19 mouse cellular contexts compared by ENCODE assay signal in genomic region chr9:14203307-14203695, GRCm38 (mm10).
DNase-seq lines count a peak whose midpoint lies in the region; ATAC-seq lines count a peak whose summit lies in the region.
"Had no signal": no experiment of that assay in that cellular context is flagged by ENCODE, and none has a peak within 500 bp of the region (broad histone marks: within the 10 kb centered on the region; RNA-seq: fewer than 3 reads in every experiment).

No protein-coding gene starts in this region.

- H3K27me3 ChIP-seq in hindbrain, embryonic 15.5 days, result no peaks in the 10 kb centered on the region
- H3K27me3 ChIP-seq in hindbrain, embryonic 12.5 days, result no peaks in the 10 kb centered on the region
- H3K27me3 ChIP-seq in kidney, embryonic 16.5 days (ENCODE audit: insufficient read depth, low read length), result no peaks in the 10 kb centered on the region
- H3K27me3 ChIP-seq in limb, embryonic 13.5 days, result no peaks in the 10 kb centered on the region
- H3K27me3 ChIP-seq: CH12.LX; heart, embryonic 15.5 days; liver, embryonic 12.5 days had no signal

- H3K36me3 ChIP-seq in hindbrain, embryonic 15.5 days, result no peaks in the 10 kb centered on the region
- no peaks in the 10 kb centered on the region for H3K36me3 ChIP-seq in hindbrain, embryonic 12.5 days
- H3K36me3 ChIP-seq in kidney, embryonic 16.5 days (ENCODE audit: insufficient read depth, low read length), result no peaks in the 10 kb centered on the region
- no peaks in the 10 kb centered on the region for H3K36me3 ChIP-seq in limb, embryonic 13.5 days
- H3K36me3 ChIP-seq: embryonic facial prominence, embryonic 10.5 days; heart, embryonic 15.5 days; liver, embryonic 12.5 days had no signal

- peaks cover 6% of the 10 kb centered on the region for H3K4me1 ChIP-seq in hindbrain, embryonic 15.5 days (replicated peaks)
- H3K4me1 ChIP-seq in hindbrain, embryonic 12.5 days, result no peaks in the 10 kb centered on the region
- H3K4me1 ChIP-seq in kidney, embryonic 16.5 days (ENCODE audit: insufficient read depth, low read length), result peaks cover 25% of the 10 kb centered on the region
- peaks cover 65% of the 10 kb centered on the region for H3K4me1 ChIP-seq in limb, embryonic 13.5 days
- H3K4me1 ChIP-seq: liver, embryonic 12.5 days had no signal

- H3K27ac ChIP-seq in hindbrain, embryonic 15.5 days (replicated peaks), result 0 out of 2 replicates have a peak overlapping the region, but pooled peaks have one; percentile 12
- no peak overlapping the region for H3K27ac ChIP-seq in hindbrain, embryonic 12.5 days
- H3K27ac ChIP-seq in kidney, embryonic 16.5 days (ENCODE audit: low read length), result peak overlapping the region; percentile 31; the same call in 1 of the 2 replicates
- H3K27ac ChIP-seq in limb, embryonic 13.5 days, result peak overlapping the region; percentile 68; the same call in 1 of the 2 replicates
- H3K27ac ChIP-seq: embryonic facial prominence, embryonic 10.5 days; heart, embryonic 15.5 days; kidney, postnatal 0 days; liver, embryonic 12.5 days had no signal

- no peak overlapping the region for H3K4me3 ChIP-seq in hindbrain, embryonic 15.5 days
- no peak overlapping the region for H3K4me3 ChIP-seq in hindbrain, embryonic 12.5 days
- H3K4me3 ChIP-seq in kidney, embryonic 16.5 days (ENCODE audit: low read length), result no peak overlapping the region
- H3K4me3 ChIP-seq in limb, embryonic 13.5 days, result no peak overlapping the region
- H3K4me3 ChIP-seq: embryonic facial prominence, embryonic 10.5 days; heart, embryonic 15.5 days; liver, embryonic 12.5 days; megakaryocyte, embryonic 14.5 days had no signal

- ATAC-seq in hindbrain, embryonic 15.5 days (ENCODE audit: low FRiP score, low read depth), result no peak
- ATAC-seq in hindbrain, embryonic 12.5 days (ENCODE audit: low FRiP score), result no peak
- no peak for ATAC-seq in kidney, embryonic 16.5 days (ENCODE audit: low FRiP score, low TSS enrichment)
- ATAC-seq in limb, embryonic 13.5 days (ENCODE audit: low FRiP score, low read depth), result peak; percentile 49
- ATAC-seq: liver, embryonic 12.5 days had no signal

- 70% methylated on average over 2 of the region's 2 CpGs for WGBS in hindbrain, embryonic 15.5 days
- WGBS in hindbrain, embryonic 12.5 days, result 84% methylated on average over 2 of the region's 2 CpGs
- 66% methylated on average over 2 of the region's 2 CpGs for WGBS in kidney, embryonic 16.5 days
- WGBS in limb, embryonic 13.5 days, result 26% methylated on average over 2 of the region's 2 CpGs

- DNase-seq in kidney, adult 8-10 months, result no peak
- no peak for DNase-seq in cerebellum, postnatal 14 days
- DNase-seq in cerebellum, postnatal 25 days, result no peak
- DNase-seq: cerebellum, adult 11-12 months; layer of hippocampus, postnatal 36 days; lung, adult 2 months; retina, postnatal 1 day; thymus, adult 18-20 months; thymus, postnatal 4 days had no signal

- H3K9me3 ChIP-seq in hindbrain, embryonic 15.5 days, result no peaks in the 10 kb centered on the region
- no peaks in the 10 kb centered on the region for H3K9me3 ChIP-seq in hindbrain, embryonic 12.5 days (replicated peaks)
- no peaks in the 10 kb centered on the region for H3K9me3 ChIP-seq in kidney, embryonic 16.5 days (ENCODE audit: low read length)
- H3K9me3 ChIP-seq in limb, embryonic 13.5 days, result no peaks in the 10 kb centered on the region
- H3K9me3 ChIP-seq: embryonic facial prominence, embryonic 10.5 days; heart, embryonic 15.5 days; liver, embryonic 12.5 days; megakaryocyte, embryonic 14.5 days had no signal

- H3K9ac ChIP-seq in hindbrain, embryonic 15.5 days, result no peak overlapping the region
- no peak overlapping the region for H3K9ac ChIP-seq in hindbrain, embryonic 12.5 days
- H3K9ac ChIP-seq in kidney, embryonic 16.5 days (replicated peaks; ENCODE audit: low read length), result no peak overlapping the region
- no peak overlapping the region for H3K9ac ChIP-seq in limb, embryonic 13.5 days
- H3K9ac ChIP-seq: heart, embryonic 15.5 days; liver, embryonic 12.5 days had no signal

- no peak overlapping the region for H3K4me2 ChIP-seq in hindbrain, embryonic 15.5 days
- H3K4me2 ChIP-seq in hindbrain, embryonic 12.5 days (replicated peaks), result no peak overlapping the region
- H3K4me2 ChIP-seq in kidney, embryonic 16.5 days (replicated peaks; ENCODE audit: low read depth, low read length), result no peak overlapping the region
- H3K4me2 ChIP-seq in limb, embryonic 13.5 days (replicated peaks), result peak overlapping the region; percentile 7
- H3K4me2 ChIP-seq: heart, embryonic 15.5 days; liver, embryonic 12.5 days had no signal
